Mouse (Mus musculus): ENCODE data around the gene Focad. TPM values are rescaled to one million over a fixed set of nuclear protein-coding genes. Genes with fewer than 3 reads are reported as not detected.
"Not testable (repeated sequence)": the region's sequence is repeated elsewhere in the genome, so short reads cannot be mapped to it uniquely, and the experiment has no call there.

The Focad gene
- total RNA-seq, 2 experiments from 2014 or later = 5.4 to 13.4 TPM

DNA sequence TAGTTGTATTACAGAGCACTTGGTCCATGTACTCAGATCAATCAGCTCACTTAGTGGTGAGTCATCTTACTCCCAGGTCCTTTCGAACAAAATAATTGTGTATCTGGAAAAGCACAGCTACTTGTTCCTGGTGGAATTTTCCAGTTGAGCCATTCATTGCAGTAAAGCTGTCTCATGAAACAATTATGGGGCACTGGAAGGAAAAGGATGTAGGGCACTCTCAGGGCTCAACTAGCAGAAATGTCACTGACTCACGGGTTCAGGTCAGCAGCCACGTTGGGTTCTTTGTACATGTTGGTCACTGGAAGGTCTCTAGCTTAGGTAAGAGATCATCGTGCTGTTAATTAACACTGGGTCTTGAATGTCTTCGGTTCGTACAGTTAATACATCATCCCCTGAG is 275.5 kb downstream of the Focad start:
- no peak for ATAC-seq (replicated peaks; ENCODE audit: low FRiP score, poor library complexity, severe bottlenecking)

- no peak for ATAC-seq (replicated peaks; ENCODE audit: low FRiP score, poor library complexity, severe bottlenecking)
Observed at GRCm38 (mm10) chr4:88370819-88371218, 276.4 kb downstream of the Focad start.

DNA sequence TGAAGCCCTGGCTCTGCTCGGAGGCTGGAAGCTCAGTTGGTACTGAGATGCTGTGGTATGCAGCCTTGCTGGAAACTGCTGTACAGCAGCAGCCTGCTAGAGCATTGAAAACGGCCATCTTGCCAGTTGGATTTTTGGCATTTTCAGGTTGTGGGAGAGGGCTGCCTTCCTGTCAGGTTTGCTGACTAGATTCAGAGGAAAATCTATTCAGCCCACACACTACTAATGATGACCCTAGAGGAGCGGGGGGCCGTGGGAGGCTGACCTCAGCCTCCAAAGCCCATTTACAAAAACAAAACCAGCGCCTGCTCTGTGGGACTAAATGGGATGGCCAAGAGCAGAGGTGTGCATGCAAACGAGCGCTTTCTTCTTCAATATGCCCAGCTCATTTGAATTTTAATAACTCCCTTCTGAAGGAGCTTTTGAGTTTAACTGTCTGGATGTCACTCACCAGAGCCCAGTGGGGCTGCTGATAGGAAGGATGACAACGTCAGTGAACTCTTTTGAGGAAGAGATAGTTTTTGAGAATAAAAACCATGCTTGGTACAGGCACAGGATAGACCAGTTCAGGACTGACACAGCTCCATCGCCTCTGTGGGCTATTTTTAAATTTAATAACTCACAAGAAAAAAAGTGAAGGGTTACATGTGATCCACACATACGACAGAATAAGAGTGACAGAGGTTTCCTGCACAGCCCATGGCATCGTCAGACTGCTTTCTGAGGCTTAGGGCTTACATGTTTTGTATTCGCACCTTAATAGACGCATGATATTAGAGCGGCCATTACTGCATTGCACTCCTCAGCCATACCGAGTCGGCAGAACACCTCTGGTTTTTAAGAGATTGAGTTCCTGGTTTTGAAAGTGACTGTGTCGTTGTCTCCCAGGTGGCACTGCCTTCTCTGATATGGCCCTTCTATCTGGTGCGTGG is 278.1 kb downstream of the Focad start:
- ATAC-seq (replicated peaks; ENCODE audit: low FRiP score, poor library complexity, severe bottlenecking) = no peak

DNA sequence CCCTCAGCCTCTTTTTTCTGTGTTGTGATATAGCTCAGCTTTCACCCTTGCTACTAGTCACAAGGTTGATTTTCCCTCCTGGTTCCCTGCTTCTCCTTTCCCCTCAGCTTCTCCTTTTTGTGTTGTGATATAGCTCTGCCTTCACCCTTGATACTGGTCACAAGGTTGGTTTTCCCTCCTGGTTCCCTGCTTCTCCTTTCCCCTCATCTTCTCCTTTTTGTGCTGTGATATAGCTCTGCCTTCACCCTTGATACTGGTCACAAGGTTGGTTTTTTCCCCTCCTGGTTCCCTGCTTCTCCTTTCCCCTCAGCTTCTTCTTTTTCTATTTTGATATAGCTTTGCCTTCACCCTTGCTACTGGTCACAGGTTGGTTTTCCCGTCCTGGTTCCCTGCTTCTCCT is 295.6 kb downstream of the Focad start:
- ATAC-seq (replicated peaks; ENCODE audit: low FRiP score, poor library complexity, severe bottlenecking) = no peak

DNA sequence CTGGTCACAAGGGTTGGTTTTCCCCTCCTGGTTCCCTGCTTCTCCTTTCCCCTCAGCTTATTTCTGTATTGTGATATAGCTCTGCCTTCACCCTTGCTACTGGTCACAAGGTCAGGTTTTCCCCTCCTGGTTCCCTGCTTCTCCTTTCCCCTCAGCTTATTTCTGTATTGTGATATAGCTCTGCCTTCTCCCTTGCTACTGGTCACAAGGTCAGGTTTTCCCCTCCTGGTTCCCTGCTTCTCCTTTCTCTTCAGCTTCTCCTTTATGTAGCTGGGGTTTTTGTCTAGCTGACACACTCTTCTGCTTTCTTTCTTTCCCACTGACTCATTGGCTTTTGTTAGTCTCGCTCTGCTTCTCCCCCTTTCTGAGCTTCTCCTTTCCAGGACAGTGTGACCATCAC is 296.2 kb downstream of the Focad start:
- not testable (repeated sequence) for ATAC-seq (replicated peaks; ENCODE audit: low FRiP score, poor library complexity, severe bottlenecking)

DNA sequence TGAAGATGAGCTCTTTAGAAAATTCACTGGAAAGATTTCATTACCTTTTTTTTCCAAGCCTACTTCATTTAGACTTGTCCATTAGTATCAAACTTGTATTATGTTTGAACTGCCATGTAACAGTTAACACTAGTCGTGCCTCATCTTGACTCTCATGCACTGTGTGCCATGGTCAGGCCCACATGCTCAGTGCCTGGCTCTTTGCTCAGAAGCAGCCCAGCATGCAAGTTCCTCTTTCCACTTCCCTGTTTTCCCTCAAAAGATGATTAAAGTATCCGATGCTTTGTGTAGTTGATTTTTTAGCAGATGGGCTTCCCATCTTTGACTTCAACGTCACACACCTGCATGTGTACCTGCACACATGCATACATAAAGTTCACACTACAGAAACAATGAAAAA is 301.3 kb downstream of the Focad start:
- no peak for ATAC-seq (replicated peaks; ENCODE audit: low FRiP score, poor library complexity, severe bottlenecking)

- no peak for ATAC-seq (replicated peaks; ENCODE audit: low FRiP score, poor library complexity, severe bottlenecking)
Observed at GRCm38 (mm10) chr4:88396995-88397521, 302.6 kb downstream of the Focad start.

DNA sequence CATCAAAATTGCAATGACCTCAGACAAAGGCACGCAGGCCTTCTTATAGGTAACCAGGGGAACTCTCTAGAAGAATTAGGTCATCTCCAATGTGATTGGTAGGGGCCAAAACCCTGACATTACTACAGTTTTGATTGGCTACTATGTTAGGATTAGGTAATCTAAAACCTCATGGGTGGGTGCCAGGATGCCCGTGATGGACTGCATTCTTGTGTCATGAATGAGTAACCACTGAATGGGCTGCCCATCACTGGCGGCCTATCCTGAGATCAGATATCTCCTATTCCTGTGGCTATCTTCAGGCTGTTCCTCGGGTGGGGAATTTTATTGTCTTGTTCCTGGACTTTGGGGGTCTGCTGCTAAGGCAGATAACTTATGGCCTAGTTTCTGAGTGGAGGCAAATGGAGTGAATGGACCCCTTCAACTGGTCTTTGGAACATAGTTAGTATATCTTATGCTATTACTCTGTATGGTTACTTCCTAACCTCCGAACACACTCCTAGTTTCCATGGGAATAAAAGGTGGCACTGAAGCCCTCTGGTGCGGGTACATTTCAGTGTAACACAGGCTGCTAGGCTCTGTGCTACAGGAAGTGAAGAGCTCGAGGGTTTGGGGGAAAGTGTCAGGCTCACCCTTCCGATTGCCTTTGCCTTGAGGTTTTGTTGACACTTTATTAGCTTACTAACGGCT is 306.0 kb downstream of the Focad start:
- ATAC-seq (replicated peaks; ENCODE audit: low FRiP score, poor library complexity, severe bottlenecking) = no peak

DNA sequence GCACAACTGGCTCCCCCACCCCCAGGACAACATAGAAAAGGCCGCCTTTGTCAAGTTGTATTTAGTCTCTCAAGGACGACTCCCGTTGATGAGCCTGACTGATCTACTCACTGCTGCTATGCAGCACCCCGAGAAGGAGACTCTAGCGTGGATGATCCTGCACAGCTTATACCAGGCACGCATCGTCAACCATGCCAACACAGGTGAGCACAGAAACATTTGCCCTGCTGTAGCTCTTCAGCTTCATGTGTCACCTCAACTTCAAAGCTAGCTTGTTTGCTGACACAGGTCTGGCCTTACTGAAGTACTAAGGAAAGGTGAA is 306.5 kb downstream of the Focad start:
- no peak for ATAC-seq (replicated peaks; ENCODE audit: low FRiP score, poor library complexity, severe bottlenecking)

- no peak for ATAC-seq (replicated peaks; ENCODE audit: low FRiP score, poor library complexity, severe bottlenecking)
Observed at GRCm38 (mm10) chr4:88402884-88403283, 308.5 kb downstream of the Focad start.

GRCm38 (mm10) chr4:88406887-88407696 is 312.7 kb downstream of the Focad start:
- ATAC-seq (replicated peaks; ENCODE audit: low FRiP score, poor library complexity, severe bottlenecking) = no peak

- ATAC-seq (replicated peaks; ENCODE audit: low FRiP score, poor library complexity, severe bottlenecking) = no peak
Observed at GRCm38 (mm10) chr4:88409279-88409678, 314.9 kb downstream of the Focad start.

- no peak for ATAC-seq (replicated peaks; ENCODE audit: low FRiP score, poor library complexity, severe bottlenecking)
Observed at GRCm38 (mm10) chr4:88412331-88412730, 317.9 kb downstream of the Focad start.

DNA sequence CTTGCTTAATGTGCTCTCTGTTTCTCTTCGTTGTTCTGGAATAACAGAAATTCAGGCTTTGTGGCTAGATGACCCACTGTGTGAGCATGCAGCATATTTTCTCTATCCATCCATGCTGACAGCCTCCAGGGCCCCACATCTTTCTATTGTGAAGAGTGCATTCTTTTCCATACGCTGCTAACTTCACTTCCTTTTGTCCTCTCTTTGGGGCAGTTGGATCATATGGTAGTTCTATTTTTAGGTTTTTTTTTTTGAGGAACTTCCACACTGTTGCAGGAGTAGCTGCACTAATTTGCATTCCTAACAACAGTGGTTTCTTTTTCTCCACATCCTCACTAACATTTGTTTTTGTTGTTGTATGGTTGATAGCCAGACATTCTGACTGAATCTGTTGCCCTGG is 320.6 kb downstream of the Focad start:
- ATAC-seq (replicated peaks; ENCODE audit: low FRiP score, poor library complexity, severe bottlenecking) = no peak

GRCm38 (mm10) chr4:88419378-88419777 is 324.9 kb downstream of the Focad start:
- ATAC-seq (replicated peaks; ENCODE audit: low FRiP score, poor library complexity, severe bottlenecking) = no peak

DNA sequence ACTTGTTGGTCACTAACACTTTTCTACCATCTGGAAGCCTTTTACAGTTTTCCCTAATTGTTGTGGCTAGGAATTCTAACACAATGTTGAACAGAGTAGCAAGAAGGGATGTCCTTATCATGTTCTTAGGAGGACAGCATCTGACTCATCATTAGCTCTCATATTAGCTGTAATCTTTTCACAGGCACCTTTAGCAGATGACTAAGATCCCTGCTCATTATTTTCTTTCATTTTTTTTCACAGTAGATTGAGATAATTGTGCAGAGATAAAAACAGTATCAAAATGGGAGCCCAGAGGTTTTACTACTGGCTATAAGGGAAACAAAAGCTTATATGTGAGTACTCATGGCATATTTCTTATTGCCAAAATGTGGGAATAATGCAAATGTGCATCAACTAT is 330.1 kb downstream of the Focad start:
- ATAC-seq (replicated peaks; ENCODE audit: low FRiP score, poor library complexity, severe bottlenecking) = no peak

DNA sequence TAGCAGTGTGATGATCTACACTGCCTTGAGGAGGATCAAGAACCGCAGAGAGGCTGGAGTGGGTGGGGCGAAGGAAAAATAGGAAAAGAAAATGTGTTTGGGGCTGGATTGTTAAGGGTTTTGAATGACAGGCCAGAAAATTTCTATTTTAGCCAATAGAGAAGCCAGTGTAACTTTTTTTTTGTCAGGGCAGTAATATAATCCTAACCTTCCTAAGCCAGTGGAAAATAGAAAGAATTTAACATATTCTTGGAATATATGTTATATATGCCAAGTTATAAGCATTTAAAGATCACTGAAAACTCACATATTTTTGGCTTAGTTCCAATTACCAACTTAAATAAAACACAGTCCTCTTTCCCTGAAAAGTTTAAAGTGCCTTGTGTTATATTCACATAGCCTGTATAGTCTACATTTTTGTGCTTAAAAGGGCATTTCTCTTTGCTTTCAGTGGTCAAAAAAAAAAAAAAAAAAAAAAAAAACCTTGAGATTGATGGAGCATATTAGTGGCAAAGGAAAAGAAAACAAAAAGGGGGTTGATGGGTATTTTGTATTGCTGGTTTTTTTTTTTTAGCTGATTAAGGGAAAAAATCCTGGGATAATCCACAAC is 333.3 kb downstream of the Focad start:
- no peak for ATAC-seq (replicated peaks; ENCODE audit: low FRiP score, poor library complexity, severe bottlenecking)

GRCm38 (mm10) chr4:88432412-88433024 is 338.1 kb downstream of the Focad start:
- ATAC-seq (replicated peaks; ENCODE audit: low FRiP score, poor library complexity, severe bottlenecking) = no peak

GRCm38 (mm10) chr4:88436593-88437165 is 342.2 kb downstream of the Focad start:
- ATAC-seq (replicated peaks; ENCODE audit: low FRiP score, poor library complexity, severe bottlenecking) = no peak

All from erythroid progenitor cell, adult 5-6 weeks (primary cell).